Mouse (Mus musculus) neural tube, embryonic 11.5 days (tissue): Measurements from ENCODE around the gene Tle2. TPM values are rescaled to one million over a fixed set of nuclear protein-coding genes. Genes with fewer than 3 reads are reported as not detected.

Experiments
- ATAC-seq: fragments of 200-750 bp; cut with Nextera tagmentation; 2 replicates; pipeline ENCODE4 v1.8.0; 2017; ENCODE audit warnings: moderate number of reproducible peaks, mild to moderate bottlenecking, moderate TSS enrichment, moderate library complexity; ENCODE audit not compliant: insufficient read depth, low FRiP score, low TSS enrichment
- DNase-seq: peaks from one replicate; pipeline ENCODE4 v3.0.0-alpha.2; 2015; ENCODE audit warnings: low spot score
- H3K27ac ChIP-seq: fragments of 300-500 bp; sonication (generic); 2 replicates; pipeline ENCODE4 v1.5.1; 2014; ENCODE audit warnings: low read depth, mild to moderate bottlenecking, low read length
- H3K27me3 ChIP-seq: fragments of 300-500 bp; sonication (generic); 2 replicates; pipeline ENCODE4 v1.6.1; 2014; ENCODE audit warnings: mild to moderate bottlenecking, low read length, mixed read lengths; ENCODE audit not compliant: control insufficient read depth, insufficient read depth
- H3K36me3 ChIP-seq: fragments of 300-500 bp; sonication (generic); 2 replicates; pipeline ENCODE4 v1.6.1; 2014; ENCODE audit warnings: mild to moderate bottlenecking, low read length, moderate library complexity, mixed read lengths; ENCODE audit not compliant: control insufficient read depth, insufficient read depth
- H3K4me1 ChIP-seq: fragments of 300-500 bp; sonication (generic); 2 replicates; pipeline ENCODE4 v1.6.1; 2014; ENCODE audit warnings: low read length, mixed read lengths; ENCODE audit not compliant: control insufficient read depth, insufficient read depth
- H3K4me2 ChIP-seq: fragments of 300-500 bp; sonication (generic); 2 replicates; pipeline ENCODE4 v1.6.1; 2014; ENCODE audit warnings: low read depth, mild to moderate bottlenecking, moderate library complexity
- H3K4me3 ChIP-seq: fragments of 300-500 bp; sonication (generic); 2 replicates; pipeline ENCODE4 v1.5.1; 2014; ENCODE audit warnings: low read depth, low read length
- H3K9ac ChIP-seq: fragments of 300-500 bp; sonication (generic); 2 replicates; pipeline ENCODE4 v1.6.1; 2014; ENCODE audit warnings: mild to moderate bottlenecking, low read length
- H3K9me3 ChIP-seq: fragments of 300-500 bp; sonication (generic); 2 replicates; pipeline ENCODE4 v1.6.1; 2016; ENCODE audit warnings: low read length; ENCODE audit not compliant: control insufficient read depth
- WGBS: fragments of 180-500 bp; shearing (Covaris S2); extraction: QIAGEN DNeasy Blood & Tissue Kit; methylation state at CpG from one replicate; pipeline ENCODE4 v1.1.7; 2014; 5-methylcytosine and 5-hydroxymethylcytosine counted together
- polyA plus RNA-seq: library from polyadenylated mRNA; unstranded; fragments of >200 nt; fragmentation: Nextera tagmentation; extraction: Ambion mirVana; gene quantifications from 2 replicates; pipeline ENCODE4 v1.2.1, GENCODE M21; 2014

Tle2 gene
- polyA plus RNA-seq, 1 experiment from 2014 or later: 7.0 TPM

DNA sequence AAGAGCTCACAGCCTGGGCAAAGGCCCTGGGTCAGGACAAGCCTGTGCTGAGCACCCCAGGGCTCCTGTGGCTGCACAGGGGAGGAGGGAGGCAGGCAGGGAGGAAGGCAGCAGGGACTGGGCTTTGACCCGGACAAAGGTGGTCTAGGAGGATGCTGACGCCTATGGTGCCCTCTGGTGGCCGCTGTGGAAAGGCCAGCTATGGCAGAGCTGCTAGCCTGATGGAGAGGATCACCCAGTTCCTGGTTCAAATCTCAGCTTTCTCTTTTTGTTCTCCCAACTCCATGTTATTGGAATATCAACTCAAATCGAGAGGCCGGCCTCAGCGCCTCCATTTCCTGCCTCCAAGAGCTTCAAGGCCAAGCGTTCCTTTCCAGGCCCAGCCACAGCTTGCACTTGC, 24.1 kb upstream of the Tle2 start:
- Histone ChIP-seq H3K36me3 (no peaks in the 10 kb centered on the region), H3K9ac (no peak overlapping the region; the same call in 1 of the 2 replicates), H3K9me3 (no peaks in the 10 kb centered on the region), H3K27ac (no peak overlapping the region), H3K4me2 (no peak overlapping the region), H3K4me3 (no peak overlapping the region), H3K27me3 (no peaks in the 10 kb centered on the region), H3K4me1 (no peaks in the 10 kb centered on the region)
- peak; percentile 76 for DNase-seq
- 15% methylated on average over 7 of the region's 7 CpGs for WGBS
- no peak for ATAC-seq

GRCm38 (mm10) chr10:81551597-81552102, 22.7 kb upstream of the Tle2 start:
- H3K4me2 ChIP-seq: no peak overlapping the region
- no peaks in the 10 kb centered on the region for H3K4me1 ChIP-seq
- H3K27ac ChIP-seq: no peak overlapping the region
- no peak overlapping the region for H3K4me3 ChIP-seq
- no peaks in the 10 kb centered on the region for H3K9me3 ChIP-seq
- H3K36me3 ChIP-seq: no peaks in the 10 kb centered on the region
- ATAC-seq (no peak), DNase-seq (peak; percentile 80)
- WGBS: 9% methylated on average over 12 of the region's 12 CpGs
- no peak overlapping the region for H3K9ac ChIP-seq
- H3K27me3 ChIP-seq: no peaks in the 10 kb centered on the region

- 88% methylated on average over 5 of the region's 5 CpGs for WGBS
- no peak for ATAC-seq
- no peaks in the 10 kb centered on the region for H3K4me1 ChIP-seq
Observed at GRCm38 (mm10) chr10:81553232-81553631, 21.1 kb upstream of the Tle2 start.

GRCm38 (mm10) chr10:81553807-81554755, 20.3 kb upstream of the Tle2 start:
- no peaks in the 10 kb centered on the region for H3K36me3 ChIP-seq
- H3K27ac ChIP-seq: no peak overlapping the region
- H3K4me1 ChIP-seq: 0 out of 2 replicates have a peak, but pooled peaks cover 1% of the 10 kb centered on the region
- no peak for ATAC-seq
- H3K27me3 ChIP-seq: no peaks in the 10 kb centered on the region
- H3K4me3 ChIP-seq: no peak overlapping the region
- H3K9me3 ChIP-seq: no peaks in the 10 kb centered on the region
- no peak overlapping the region for H3K9ac ChIP-seq
- no peak overlapping the region for H3K4me2 ChIP-seq
- DNase-seq: no peak
- WGBS: 80% methylated on average over 6 of the region's 6 CpGs

More at GRCm38 (mm10) chr10:81553232-81553631, 21.1 kb upstream of the Tle2 start:
- Histone ChIP-seq H3K9ac (no peak overlapping the region), H3K27me3 (no peaks in the 10 kb centered on the region), H3K4me3 (no peak overlapping the region), H3K9me3 (no peaks in the 10 kb centered on the region), H3K27ac (no peak overlapping the region), H3K4me2 (no peak overlapping the region), H3K36me3 (no peaks in the 10 kb centered on the region)
- DNase-seq: no peak

GRCm38 (mm10) chr10:81556282-81556681, 18.1 kb upstream of the Tle2 start:
- WGBS: 69% methylated on average over 3 of the region's 3 CpGs
- DNase-seq (no peak), ATAC-seq (no peak)
- no peak overlapping the region for H3K4me2 ChIP-seq
- no peaks in the 10 kb centered on the region for H3K27me3 ChIP-seq
- H3K9me3 ChIP-seq: no peaks in the 10 kb centered on the region
- H3K4me1 ChIP-seq: peaks cover 10% of the 10 kb centered on the region
- H3K4me3 ChIP-seq: no peak overlapping the region
- no peak overlapping the region for H3K9ac ChIP-seq
- no peaks in the 10 kb centered on the region for H3K36me3 ChIP-seq
- no peak overlapping the region for H3K27ac ChIP-seq

DNA sequence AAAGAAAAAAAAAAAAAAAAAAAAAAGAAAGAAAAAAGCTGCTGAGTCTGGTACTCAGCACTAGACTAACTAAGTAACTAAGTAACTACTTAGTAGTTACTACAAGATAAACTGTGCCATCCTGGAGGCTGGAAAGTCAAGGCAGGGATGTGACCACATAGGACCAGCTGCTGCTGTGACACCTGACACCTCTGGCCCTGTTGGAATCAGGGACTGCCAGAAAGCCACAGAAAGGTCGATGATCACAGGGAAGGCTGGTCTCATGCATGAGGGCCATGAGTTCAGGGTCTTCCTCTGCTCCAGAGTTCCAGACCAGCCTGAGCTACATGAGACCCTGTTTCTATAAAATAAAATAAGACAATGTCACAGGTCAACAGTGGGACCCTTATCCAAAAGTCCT, 16.9 kb upstream of the Tle2 start:
- 52% methylated on average over 1 of the region's 1 CpGs for WGBS
- peaks cover 3% of the 10 kb centered on the region for H3K36me3 ChIP-seq
- no peak for ATAC-seq

DNA sequence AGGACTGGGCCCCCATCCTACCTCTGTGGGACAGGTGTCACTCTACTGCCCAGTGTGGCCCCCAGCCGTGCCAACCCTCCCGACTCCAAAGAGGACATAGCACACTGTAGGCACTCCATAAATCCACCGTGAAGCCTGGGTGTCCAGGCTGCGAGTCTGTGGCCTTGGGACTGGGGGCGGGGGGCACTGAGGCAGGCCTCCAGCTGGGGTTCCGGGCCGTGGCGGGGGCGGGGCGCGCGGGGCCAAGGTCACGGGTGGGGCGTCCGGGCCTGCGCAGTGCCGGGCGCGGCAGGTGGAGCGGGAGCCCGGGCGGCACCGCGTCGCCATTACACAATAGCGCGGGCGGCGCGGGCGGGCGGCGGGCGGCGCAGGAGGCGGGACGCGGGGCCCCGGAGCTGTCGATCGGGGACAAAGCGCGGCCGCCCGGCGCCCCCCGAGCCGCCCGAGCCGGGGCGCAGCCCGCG, 15.2 kb upstream of the Tle2 start, which contains the start of gene Aes:
Gene Aes, plus strand, starts transcription at position 326 of the 464 bp plus-strand sequence.
- H3K27me3 ChIP-seq: no peaks in the 10 kb centered on the region
- H3K9ac ChIP-seq: peak within 1 kb of the TSS; percentile 98
- H3K27ac ChIP-seq: peak within 1 kb of the TSS; percentile 85; the same call in 1 of the 2 replicates
- H3K9me3 ChIP-seq: no peaks in the 10 kb centered on the region
- H3K4me3 ChIP-seq: peak within 1 kb of the TSS; percentile 90
- H3K36me3 ChIP-seq: peaks cover 4% of the 10 kb centered on the region
- WGBS: 1% methylated on average over 31 of the region's 53 CpGs
- peak; percentile 71 for ATAC-seq
- H3K4me1 ChIP-seq: peaks cover 22% of the 10 kb centered on the region
- peak; percentile 56 for DNase-seq
- peak within 1 kb of the TSS; percentile 90 for H3K4me2 ChIP-seq

More for the DNA sequence above, 16.9 kb upstream of the Tle2 start:
- Histone ChIP-seq H3K4me2 (no peak overlapping the region), H3K4me1 (peaks cover 13% of the 10 kb centered on the region), H3K9me3 (no peaks in the 10 kb centered on the region), H3K27me3 (no peaks in the 10 kb centered on the region), H3K27ac (no peak overlapping the region), H3K4me3 (no peak overlapping the region), H3K9ac (no peak overlapping the region)
- no peak for DNase-seq

DNA sequence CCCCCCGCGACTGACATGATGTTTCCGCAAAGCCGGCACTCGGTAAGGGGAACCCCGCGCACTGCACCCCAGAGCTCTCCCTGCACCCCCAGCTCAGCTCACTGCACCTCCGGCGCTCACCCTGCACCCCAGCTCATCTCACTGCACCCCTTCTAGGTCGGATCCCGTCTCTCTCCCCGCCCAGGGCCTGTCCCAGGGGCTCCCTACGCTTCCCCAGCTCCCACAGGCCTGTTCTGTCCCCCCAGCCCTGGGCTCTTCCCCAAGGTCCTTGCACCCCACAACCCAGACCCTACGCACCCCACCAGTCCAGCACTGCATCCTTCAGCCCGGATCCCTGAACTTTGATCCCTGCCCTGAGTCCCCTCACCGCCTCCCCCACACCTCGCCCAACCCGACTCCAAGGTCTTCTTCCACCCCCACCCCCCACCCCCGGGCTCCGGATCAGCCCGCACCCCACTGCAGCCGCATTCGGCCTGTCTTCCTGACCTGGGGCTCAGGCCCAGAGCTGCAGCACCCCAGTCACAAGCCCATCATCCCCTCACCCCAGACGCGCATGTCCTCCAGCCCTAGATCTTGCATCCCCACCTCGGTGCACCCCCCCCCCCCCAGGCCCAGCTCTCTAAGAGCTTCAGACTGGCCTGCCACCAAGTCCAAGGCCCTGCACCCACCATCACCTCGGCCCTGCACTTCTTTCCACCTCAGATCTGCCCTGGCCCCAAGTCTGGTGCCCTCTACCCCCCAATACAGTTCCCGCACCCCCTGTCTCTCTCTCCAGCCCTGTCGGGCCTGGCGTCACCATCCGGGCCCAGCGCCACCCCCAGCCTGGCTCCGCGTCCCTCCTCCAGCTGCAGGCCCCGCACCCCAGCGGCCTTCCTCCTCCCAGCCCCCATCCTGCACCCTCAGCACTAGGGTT, 14.5 kb upstream of the Tle2 start:
- DNase-seq (peak; percentile 39), ATAC-seq (peak; percentile 15)
- Histone ChIP-seq H3K27me3 (peaks cover 3% of the 10 kb centered on the region; the same call in 1 of the 2 replicates), H3K4me2 (peak overlapping the region; percentile 90), H3K9ac (peak overlapping the region; percentile 98), H3K4me3 (peak overlapping the region; percentile 90), H3K9me3 (no peaks in the 10 kb centered on the region), H3K4me1 (peaks cover 24% of the 10 kb centered on the region), H3K27ac (peak overlapping the region; percentile 85; the same call in 1 of the 2 replicates), H3K36me3 (peaks cover 6% of the 10 kb centered on the region)
- WGBS: 4% methylated on average over 27 of the region's 36 CpGs
